Mouse (Mus musculus) ES-E14 (cell line): ENCODE results near the gene Tbc1d15.

Source experiments
- ZC3H11A ChIP-seq: IDR thresholded peaks from 2 replicates; pipeline ENCODE4 v1.6.1; 2012; ENCODE audit warnings: low read depth, mild to moderate bottlenecking, inconsistent platforms, low read length, borderline replicate concordance
- ZNF384 ChIP-seq: IDR thresholded peaks from 2 replicates; pipeline ENCODE4 v1.6.1; 2012; ENCODE audit warnings: low read depth, low read length, inconsistent platforms

DNA sequence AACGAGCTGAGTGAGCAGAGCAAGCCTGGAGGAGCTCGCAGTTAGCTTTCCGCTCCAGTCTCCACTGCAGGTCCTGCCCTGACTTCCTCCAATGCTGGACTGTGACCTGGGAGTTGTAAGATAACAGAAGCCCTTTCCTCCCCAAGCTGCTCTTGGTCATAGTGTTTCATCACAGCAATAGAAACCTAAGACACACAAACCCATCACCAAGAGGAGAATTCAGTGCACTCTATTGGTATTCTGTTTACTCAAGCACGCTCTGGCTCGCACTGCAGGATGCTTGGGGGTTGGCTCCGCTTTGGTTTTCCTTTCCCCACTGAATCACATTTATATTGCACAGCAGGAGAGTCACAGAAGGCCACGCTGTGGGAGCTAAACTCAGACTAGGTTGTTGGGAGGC, 3.2 kb downstream of the Tbc1d15 start:
- TF ChIP-seq ZC3H11A (no peak), ZNF384 (no peak)
